Mouse (Mus musculus): ENCODE data around the gene Olfr1555-ps1. TPM values are rescaled to one million over a fixed set of nuclear protein-coding genes. Genes with fewer than 3 reads are reported as not detected.
"Not testable (repeated sequence)": the region's sequence is repeated elsewhere in the genome, so short reads cannot be mapped to it uniquely, and the experiment has no call there.

The Olfr1555-ps1 gene
- polyA plus RNA-seq (2016; fragmentation: Nextera tagmentation; extraction: Ambion mirVana) = not detected in 2 replicates

GRCm38 (mm10) chr19:12170062-12170599 is at the start of gene Olfr1555-ps1:
Olfr1555-ps1 (minus strand) TSS chr19:12170112.
- not testable (repeated sequence) for H3K4me2 ChIP-seq (replicated peaks); H3K9me3 ChIP-seq; H3K4me3 ChIP-seq; H3K9ac ChIP-seq; H3K27ac ChIP-seq; H3K4me1 ChIP-seq; H3K27me3 ChIP-seq (replicated peaks); H3K36me3 ChIP-seq; ATAC-seq (ENCODE audit: low FRiP score, low read depth)
- WGBS = 51% methylated on average over 1 of the region's 1 CpGs

DNA sequence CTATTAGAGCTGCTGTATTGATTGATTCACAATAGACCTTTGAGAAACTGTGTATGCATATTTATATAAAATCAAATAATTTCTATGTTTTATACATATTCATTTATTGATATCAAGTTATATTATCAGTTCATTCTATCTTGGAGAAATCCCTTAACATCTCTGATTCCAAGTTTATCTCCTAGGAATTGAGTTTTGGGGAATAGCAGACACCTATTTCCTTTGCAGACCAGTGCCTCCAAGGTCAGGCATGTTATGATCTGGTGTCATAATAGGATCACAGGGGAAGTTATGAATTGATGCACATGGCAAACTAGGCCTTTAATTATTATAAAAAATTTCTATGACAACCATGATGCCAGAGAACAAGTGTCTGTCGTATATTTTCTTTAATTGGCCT is 30.4 kb upstream of the Olfr1555-ps1 start, which contains the start of gene Olfr1431:
TSS of gene Olfr1431 (plus strand) at position 301 of the 400 bp plus-strand sequence.
- H3K4me1 ChIP-seq = no peaks in the 10 kb centered on the region
- no peaks in the 10 kb centered on the region for H3K27me3 ChIP-seq (replicated peaks)
- H3K4me3 ChIP-seq = no peak within 1 kb of the TSS
- H3K27ac ChIP-seq = no peak within 1 kb of the TSS
- H3K36me3 ChIP-seq = no peaks in the 10 kb centered on the region
- no peak within 1 kb of the TSS for H3K9ac ChIP-seq
- H3K9me3 ChIP-seq = no peaks in the 10 kb centered on the region
- H3K4me2 ChIP-seq (replicated peaks) = no peak within 1 kb of the TSS
- ATAC-seq (ENCODE audit: low FRiP score, low read depth) = no peak
- 90% methylated on average over 1 of the region's 1 CpGs for WGBS

DNA sequence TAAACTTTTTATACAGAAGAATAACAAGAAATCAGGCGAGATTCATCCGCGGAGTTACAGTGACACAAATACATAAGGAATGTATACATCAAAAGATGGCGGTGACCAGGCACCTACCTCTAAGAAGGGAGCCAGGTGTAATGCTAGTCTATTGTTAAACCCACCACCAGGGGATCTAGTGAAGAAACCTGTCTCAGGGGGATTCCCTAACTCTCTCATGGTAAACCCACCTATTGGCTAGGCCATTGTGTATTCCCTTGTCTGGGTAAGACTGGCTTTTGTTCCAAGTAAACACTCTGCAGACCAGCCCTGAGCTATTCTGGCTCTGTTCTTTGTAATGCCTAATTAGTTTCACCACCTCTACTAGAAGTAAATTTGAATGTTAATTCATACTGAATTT is 29.2 kb upstream of the Olfr1555-ps1 start:
- ATAC-seq (ENCODE audit: low FRiP score, low read depth); H3K4me1 ChIP-seq; H3K9me3 ChIP-seq; H3K27me3 ChIP-seq (replicated peaks); H3K36me3 ChIP-seq; H3K4me3 ChIP-seq; H3K4me2 ChIP-seq (replicated peaks); H3K27ac ChIP-seq; H3K9ac ChIP-seq: not testable (repeated sequence)
- 91% methylated on average over 4 of the region's 4 CpGs for WGBS

DNA sequence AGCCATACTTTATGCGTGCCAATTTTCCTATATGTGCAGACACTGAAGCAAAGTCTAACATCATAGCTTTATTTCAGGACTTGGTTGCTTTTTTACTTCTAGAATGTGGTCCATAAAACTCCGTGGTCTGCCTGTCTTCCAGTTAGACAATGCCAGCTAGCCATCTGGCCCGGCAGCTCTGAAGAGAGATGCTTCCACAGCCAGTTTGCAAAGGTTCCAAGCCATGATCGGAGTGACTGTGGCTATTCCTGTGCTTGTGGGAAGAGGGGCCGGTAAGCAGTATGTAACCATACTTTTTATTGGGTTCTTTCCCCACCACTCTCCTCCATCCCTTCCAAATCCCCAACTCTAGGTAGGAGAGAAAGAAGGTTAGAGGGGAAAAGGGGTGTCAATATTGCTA is 5.5 kb upstream of the Olfr1555-ps1 start:
- not testable (repeated sequence) for H3K27ac ChIP-seq; ATAC-seq (ENCODE audit: low FRiP score, low read depth); H3K36me3 ChIP-seq; H3K27me3 ChIP-seq (replicated peaks); H3K4me2 ChIP-seq (replicated peaks); H3K9me3 ChIP-seq; H3K4me3 ChIP-seq; H3K9ac ChIP-seq; H3K4me1 ChIP-seq
- WGBS = 89% methylated on average over 5 of the region's 5 CpGs

DNA sequence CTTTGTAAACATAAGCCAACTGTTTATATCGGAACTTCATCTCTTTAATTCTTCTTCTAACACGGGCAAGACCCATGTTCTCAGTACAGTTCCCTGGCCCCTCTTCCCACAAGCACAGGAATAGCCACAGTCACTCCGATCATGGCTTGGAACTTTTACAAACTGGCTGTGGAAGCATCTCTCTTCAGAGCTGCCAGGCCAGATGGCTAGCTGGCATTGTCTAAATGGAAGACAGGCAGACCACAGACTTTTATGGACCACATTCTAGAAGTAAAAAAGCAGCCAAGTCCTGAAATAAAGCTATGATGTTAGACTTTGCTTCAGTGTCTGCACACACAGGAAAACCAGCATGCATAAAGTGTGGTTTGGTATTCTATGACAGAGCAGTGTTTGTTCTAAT is 24.5 kb downstream of the Olfr1555-ps1 start:
- no peak overlapping the region for H3K4me2 ChIP-seq (replicated peaks)
- no peak overlapping the region for H3K27ac ChIP-seq
- WGBS = 91% methylated on average over 3 of the region's 3 CpGs
- no peak overlapping the region for H3K9ac ChIP-seq
- H3K36me3 ChIP-seq = no peaks in the 10 kb centered on the region
- no peak overlapping the region for H3K4me3 ChIP-seq
- H3K4me1 ChIP-seq = no peaks in the 10 kb centered on the region
- H3K9me3 ChIP-seq = no peaks in the 10 kb centered on the region
- no peaks in the 10 kb centered on the region for H3K27me3 ChIP-seq (replicated peaks)
- no peak for ATAC-seq (ENCODE audit: low FRiP score, low read depth)

GRCm38 (mm10) chr19:12143356-12143755 is 26.6 kb downstream of the Olfr1555-ps1 start:
- WGBS = 44% methylated on average over 1 of the region's 1 CpGs
- no peak overlapping the region for H3K4me3 ChIP-seq
- no peaks in the 10 kb centered on the region for H3K27me3 ChIP-seq (replicated peaks)
- no peaks in the 10 kb centered on the region for H3K4me1 ChIP-seq
- ATAC-seq (ENCODE audit: low FRiP score, low read depth) = no peak
- no peaks in the 10 kb centered on the region for H3K36me3 ChIP-seq
- no peak overlapping the region for H3K27ac ChIP-seq
- no peaks in the 10 kb centered on the region for H3K9me3 ChIP-seq
- no peak overlapping the region for H3K4me2 ChIP-seq (replicated peaks)
- H3K9ac ChIP-seq = no peak overlapping the region

DNA sequence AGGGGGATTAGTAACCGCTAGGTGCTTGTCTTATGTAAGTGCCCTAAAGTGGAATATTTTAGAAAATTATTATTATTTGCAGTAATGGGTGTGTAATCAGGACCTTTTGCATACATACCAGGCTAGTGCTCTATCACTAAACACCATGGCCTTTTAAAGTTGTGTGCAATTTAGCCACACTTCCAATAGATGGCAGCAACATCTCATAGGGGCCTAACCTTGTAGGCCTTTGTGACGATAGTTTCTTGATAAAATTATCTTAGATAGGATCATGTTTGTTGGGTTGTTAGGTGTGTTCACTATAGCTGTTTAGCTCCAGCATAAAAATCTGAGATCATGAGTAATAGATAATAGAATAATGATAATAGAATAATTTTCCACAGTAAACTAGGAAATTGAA is 35.6 kb downstream of the Olfr1555-ps1 start:
- WGBS = 35% methylated on average over 2 of the region's 2 CpGs
- no peak overlapping the region for H3K4me2 ChIP-seq (replicated peaks)
- no peaks in the 10 kb centered on the region for H3K27me3 ChIP-seq (replicated peaks)
- H3K4me1 ChIP-seq = no peaks in the 10 kb centered on the region
- H3K9ac ChIP-seq = no peak overlapping the region
- H3K4me3 ChIP-seq = no peak overlapping the region
- no peak overlapping the region for H3K27ac ChIP-seq
- H3K9me3 ChIP-seq = no peaks in the 10 kb centered on the region
- no peak for ATAC-seq (ENCODE audit: low FRiP score, low read depth)
- H3K36me3 ChIP-seq = no peaks in the 10 kb centered on the region

DNA sequence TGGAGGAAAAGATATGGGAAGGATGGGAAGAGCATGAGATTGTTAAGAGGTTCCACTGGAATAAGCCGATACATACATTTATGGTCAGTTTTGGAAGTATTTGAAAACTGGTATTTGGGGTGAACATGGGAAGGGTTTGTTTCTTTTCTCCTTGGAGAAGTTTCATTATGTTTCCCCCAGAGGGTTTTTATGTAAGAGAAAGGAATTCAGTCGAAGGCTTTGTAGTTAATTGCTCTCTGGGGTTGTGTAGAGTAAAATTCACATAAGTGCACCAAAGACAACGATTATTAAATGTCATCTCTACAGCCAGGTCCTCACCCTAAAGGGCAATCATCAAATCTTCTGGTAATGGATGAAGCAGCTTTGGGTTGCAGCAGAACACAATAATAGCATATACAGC is 46.8 kb downstream of the Olfr1555-ps1 start, which contains the start of gene Olfr76:
TSS of gene Olfr76 (minus strand) at position 101 of the 400 bp plus-strand sequence.
- no peak within 1 kb of the TSS for H3K4me2 ChIP-seq (replicated peaks)
- H3K4me3 ChIP-seq = no peak within 1 kb of the TSS
- 75% methylated on average over 3 of the region's 3 CpGs for WGBS
- ATAC-seq (ENCODE audit: low FRiP score, low read depth) = no peak
- H3K4me1 ChIP-seq = no peaks in the 10 kb centered on the region
- H3K36me3 ChIP-seq = no peaks in the 10 kb centered on the region
- no peaks in the 10 kb centered on the region for H3K27me3 ChIP-seq (replicated peaks)
- no peaks in the 10 kb centered on the region for H3K9me3 ChIP-seq
- no peak within 1 kb of the TSS for H3K27ac ChIP-seq
- H3K9ac ChIP-seq = no peak within 1 kb of the TSS

DNA sequence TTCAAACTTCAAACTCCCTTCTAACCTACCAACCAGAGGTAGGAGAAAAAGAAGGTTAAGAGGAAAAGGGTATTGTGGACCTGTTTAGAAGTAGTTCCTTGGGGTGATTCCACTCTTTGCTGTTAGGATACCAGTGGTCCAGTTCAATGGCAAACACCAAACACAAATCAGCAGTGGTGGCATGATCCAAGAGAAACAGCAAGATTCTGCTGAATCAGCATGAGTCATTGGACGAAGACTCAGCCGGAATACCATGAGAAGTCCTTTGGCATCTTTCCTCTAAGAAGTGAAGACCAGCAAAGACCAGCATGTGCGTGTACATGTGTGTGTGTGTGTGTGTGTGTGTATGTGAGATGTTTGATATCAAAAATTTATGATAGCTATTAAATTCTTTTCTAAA is 53.4 kb downstream of the Olfr1555-ps1 start:
- WGBS = 92% methylated on average over 3 of the region's 3 CpGs

GRCm38 (mm10) chr19:12115797-12116196 is 54.1 kb downstream of the Olfr1555-ps1 start, which contains the start of gene Olfr1428:
Olfr1428 (minus strand) TSS chr19:12115897.
- H3K27me3 ChIP-seq (replicated peaks) = no peaks in the 10 kb centered on the region
- no peaks in the 10 kb centered on the region for H3K36me3 ChIP-seq
- no peak within 1 kb of the TSS for H3K9ac ChIP-seq
- no peaks in the 10 kb centered on the region for H3K9me3 ChIP-seq
- H3K4me3 ChIP-seq = no peak within 1 kb of the TSS
- WGBS = 90% methylated on average over 1 of the region's 1 CpGs
- H3K4me2 ChIP-seq (replicated peaks) = no peak within 1 kb of the TSS
- no peak within 1 kb of the TSS for H3K27ac ChIP-seq
- H3K4me1 ChIP-seq = no peaks in the 10 kb centered on the region
- no peak for ATAC-seq (ENCODE audit: low FRiP score, low read depth)

More for the DNA sequence above, 53.4 kb downstream of the Olfr1555-ps1 start:
- H3K36me3 ChIP-seq = no peaks in the 10 kb centered on the region
- H3K27me3 ChIP-seq (replicated peaks) = no peaks in the 10 kb centered on the region
- ATAC-seq (ENCODE audit: low FRiP score, low read depth) = no peak
- no peak overlapping the region for H3K9ac ChIP-seq
- no peak overlapping the region for H3K4me2 ChIP-seq (replicated peaks)
- no peak overlapping the region for H3K4me3 ChIP-seq
- no peaks in the 10 kb centered on the region for H3K9me3 ChIP-seq
- no peaks in the 10 kb centered on the region for H3K4me1 ChIP-seq
- H3K27ac ChIP-seq = no peak overlapping the region

Other genes with a start within 250 kb of the Olfr1555-ps1 start
- gene Osbp, start 204.2 kb downstream of the Olfr1555-ps1 start, polyA plus RNA-seq (2016; fragmentation: Nextera tagmentation; extraction: Ambion mirVana) = 5.1 TPM in 2 replicates
- gene Olfr1423, start 128.8 kb downstream of the Olfr1555-ps1 start, polyA plus RNA-seq (2016; fragmentation: Nextera tagmentation; extraction: Ambion mirVana) = not detected in 2 replicates
- gene Olfr1424, start 107.4 kb downstream of the Olfr1555-ps1 start, polyA plus RNA-seq (2016; fragmentation: Nextera tagmentation; extraction: Ambion mirVana) = not detected in 2 replicates
- not detected in 2 replicates for gene Olfr1425, start 92.4 kb downstream of the Olfr1555-ps1 start, polyA plus RNA-seq (2016; fragmentation: Nextera tagmentation; extraction: Ambion mirVana)
- gene Olfr1426, start 78.1 kb downstream of the Olfr1555-ps1 start, polyA plus RNA-seq (2016; fragmentation: Nextera tagmentation; extraction: Ambion mirVana) = not detected in 2 replicates
- gene Olfr1427, start 66.8 kb downstream of the Olfr1555-ps1 start, polyA plus RNA-seq (2016; fragmentation: Nextera tagmentation; extraction: Ambion mirVana) = not detected in 2 replicates
- not detected in 2 replicates for gene Olfr1428, start 54.2 kb downstream of the Olfr1555-ps1 start, polyA plus RNA-seq (2016; fragmentation: Nextera tagmentation; extraction: Ambion mirVana)
- not detected in 2 replicates for gene Olfr76, start 46.9 kb downstream of the Olfr1555-ps1 start, polyA plus RNA-seq (2016; fragmentation: Nextera tagmentation; extraction: Ambion mirVana)
- gene Olfr1431, start 30.5 kb upstream of the Olfr1555-ps1 start, polyA plus RNA-seq (2016; fragmentation: Nextera tagmentation; extraction: Ambion mirVana) = not detected in 2 replicates
- gene Olfr1432, start 62.5 kb upstream of the Olfr1555-ps1 start, polyA plus RNA-seq (2016; fragmentation: Nextera tagmentation; extraction: Ambion mirVana) = not detected in 2 replicates
- gene Olfr262, start 71.5 kb upstream of the Olfr1555-ps1 start, polyA plus RNA-seq (2016; fragmentation: Nextera tagmentation; extraction: Ambion mirVana) = not detected in 2 replicates
- gene Olfr235, start 90.9 kb upstream of the Olfr1555-ps1 start, polyA plus RNA-seq (2016; fragmentation: Nextera tagmentation; extraction: Ambion mirVana) = not detected in 2 replicates
- not detected in 2 replicates for gene Olfr1434, start 109.7 kb upstream of the Olfr1555-ps1 start, polyA plus RNA-seq (2016; fragmentation: Nextera tagmentation; extraction: Ambion mirVana)
- not detected in 2 replicates for gene Olfr1436, start 129.0 kb upstream of the Olfr1555-ps1 start, polyA plus RNA-seq (2016; fragmentation: Nextera tagmentation; extraction: Ambion mirVana)
- not detected in 2 replicates for gene Olfr1437, start 155.0 kb upstream of the Olfr1555-ps1 start, polyA plus RNA-seq (2016; fragmentation: Nextera tagmentation; extraction: Ambion mirVana)
- gene Olfr1438-ps1, start 165.8 kb upstream of the Olfr1555-ps1 start, polyA plus RNA-seq (2016; fragmentation: Nextera tagmentation; extraction: Ambion mirVana) = not detected in 2 replicates
- gene Olfr1440, start 217.2 kb upstream of the Olfr1555-ps1 start, polyA plus RNA-seq (2016; fragmentation: Nextera tagmentation; extraction: Ambion mirVana) = not detected in 2 replicates
- not detected in 2 replicates for gene Olfr1441, start 247.3 kb upstream of the Olfr1555-ps1 start, polyA plus RNA-seq (2016; fragmentation: Nextera tagmentation; extraction: Ambion mirVana)

Measured in neural tube, embryonic 12.5 days (tissue).